Mouse (Mus musculus) heart, postnatal 10 days (tissue): ENCODE results near the gene Riox2. TPM values are rescaled to one million over a fixed set of nuclear protein-coding genes. Genes with fewer than 3 reads are reported as not detected.
A peak's percentile ranks its signal among the peaks of the same experiment; 100 is the strongest.

Experiments
- DNase-seq, 2 experiments: peaks; one replicate each; pipeline ENCODE4 v3.0.0; 2021
- intact Hi-C: fragments of 180-260 bp; cut with DNase I; formaldehyde crosslinking; loops from one replicate; pipeline ENCODE4 v1.15.1; 2025
- total RNA-seq, 2 experiments: library from RNA; stranded (reverse); gene quantifications; 2 replicates each; pipeline ENCODE4 v1.2.3; 2021

Gene Riox2
- total RNA-seq, 2 experiments from 2014 or later, result 11.7 to 15.3 TPM

- peak; percentile 27 to 38 for DNase-seq
- intact Hi-C loops, result no loop called here
These were observed 45.4 kb downstream of the Riox2 start for GRCm38 (mm10) chr16:59516965-59517364.

DNA sequence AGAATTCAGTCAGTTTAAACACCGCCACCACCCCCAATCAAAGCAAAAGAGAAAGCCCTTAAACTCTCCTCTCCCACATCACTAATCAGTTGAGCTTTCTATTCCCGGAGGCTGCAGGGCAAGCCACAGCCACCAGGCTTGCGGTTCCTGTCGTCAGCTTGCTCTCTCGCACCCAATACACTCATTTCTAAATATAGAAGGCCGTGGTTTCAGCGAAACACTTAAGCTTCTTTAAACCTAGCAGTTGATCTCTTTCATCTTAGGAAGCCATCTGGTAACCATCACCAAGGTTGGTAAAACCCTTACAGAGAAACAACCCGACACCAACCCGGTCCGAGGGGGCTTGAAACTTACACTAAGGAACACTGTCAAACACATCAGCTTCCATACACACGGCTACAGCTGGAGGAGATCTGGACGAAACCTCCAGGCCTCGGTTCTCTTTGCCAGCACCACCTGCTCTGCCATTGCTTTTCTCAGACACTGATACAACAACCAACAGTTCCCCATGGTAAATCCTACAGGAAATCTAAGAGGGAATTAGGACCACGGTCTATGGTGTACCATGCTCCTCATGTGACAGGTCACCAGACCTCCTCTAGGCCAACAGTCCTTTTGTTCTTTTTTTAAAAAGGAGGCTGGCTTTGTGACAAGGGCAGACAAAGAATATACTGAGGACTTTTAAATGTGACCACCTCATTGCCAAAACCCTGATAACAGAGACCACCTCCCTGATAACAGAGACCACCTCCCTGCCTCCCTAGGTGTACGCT, 46.1 kb downstream of the Riox2 start:
- DNase-seq, result peak; percentile 55 to 67
- intact Hi-C loops, result no loop called here

DNA sequence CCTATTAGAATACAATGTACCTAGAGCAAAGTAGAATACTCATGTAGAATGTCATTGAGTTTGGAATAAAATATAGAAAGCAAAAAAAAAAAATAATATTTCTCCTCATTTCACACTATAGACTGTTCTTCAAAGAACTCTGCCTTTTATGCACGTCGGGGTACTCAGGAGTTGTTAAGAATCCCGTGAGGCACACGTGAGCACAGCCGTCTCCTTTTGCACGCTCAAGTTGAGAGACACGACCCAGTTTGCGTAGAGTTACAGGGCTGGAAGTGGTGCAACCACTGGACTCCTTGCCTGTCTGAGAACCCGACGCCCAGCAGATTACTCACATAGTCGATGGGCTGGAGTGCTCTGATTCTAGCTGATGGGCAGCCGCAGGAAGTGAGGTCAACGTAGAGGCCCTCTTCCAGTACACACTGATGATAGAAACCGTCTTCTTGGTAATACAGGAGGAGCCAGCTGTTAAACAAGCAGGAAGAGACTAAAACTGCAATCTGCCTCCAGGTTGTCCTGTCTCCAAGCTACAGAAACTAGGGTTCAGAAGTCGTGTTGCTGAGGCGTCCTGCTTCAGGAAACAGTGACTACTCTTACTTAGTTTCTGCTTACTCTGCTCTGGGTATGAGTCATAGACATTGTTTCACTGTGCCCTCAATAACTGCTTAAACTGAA, 50.3 kb downstream of the Riox2 start:
- DNase-seq, result no peak
- intact Hi-C loops, result no loop called here

GRCm38 (mm10) chr16:59526939-59527338, 55.4 kb downstream of the Riox2 start:
- no peak for DNase-seq
- intact Hi-C loops, result no loop called here

- intact Hi-C loops, result no loop called here
- DNase-seq, result no peak
These were observed 58.0 kb downstream of the Riox2 start for GRCm38 (mm10) chr16:59529570-59529969.

GRCm38 (mm10) chr16:59531243-59531642, 59.7 kb downstream of the Riox2 start:
- no peak for DNase-seq
- intact Hi-C loops, result no loop called here

GRCm38 (mm10) chr16:59532561-59532960, 61.0 kb downstream of the Riox2 start:
- no peak for DNase-seq
- intact Hi-C loops, result no loop called here

GRCm38 (mm10) chr16:59534349-59534748, 62.8 kb downstream of the Riox2 start:
- DNase-seq, result peak; percentile 46 to 47
- intact Hi-C loops, result no loop called here

- no peak for DNase-seq
- intact Hi-C loops, result no loop called here
These were observed 64.1 kb downstream of the Riox2 start for GRCm38 (mm10) chr16:59535673-59536072.

GRCm38 (mm10) chr16:59540944-59541343, 69.4 kb downstream of the Riox2 start:
- intact Hi-C loops, result no loop called here
- no peak for DNase-seq

- no peak for DNase-seq
- intact Hi-C loops, result no loop called here
These were observed 69.8 kb downstream of the Riox2 start for GRCm38 (mm10) chr16:59541382-59541781.

Other genes starting within 250 kb of the Riox2 start
- not detected for gene Olfr201, start 199.1 kb upstream of the Riox2 start, total RNA-seq
- gene Olfr202, start 185.0 kb upstream of the Riox2 start, total RNA-seq, result not detected
- not detected for gene Olfr203, start 172.9 kb upstream of the Riox2 start, total RNA-seq
- not detected for gene Olfr204, start 153.5 kb upstream of the Riox2 start, total RNA-seq
- gene Olfr205, start 140.6 kb upstream of the Riox2 start, total RNA-seq, result not detected
- not detected for gene Olfr206, start 122.5 kb upstream of the Riox2 start, total RNA-seq
- not detected for gene Olfr209, start 107.8 kb upstream of the Riox2 start, total RNA-seq
- gene Gabrr3, start 64.4 kb upstream of the Riox2 start, total RNA-seq, result not detected
- gene Crybg3, start 129.2 kb downstream of the Riox2 start, total RNA-seq, result 10 to 100 TPM; 61.9 to 64.6 TPM
- gene Arl6, start 167.6 kb downstream of the Riox2 start, total RNA-seq, result 1 to 10 TPM; 7.1 to 8.7 TPM